Mouse (Mus musculus) kidney, postnatal 25 days (tissue): Measurements from ENCODE around the gene Olfr479.
"Not testable (repeated sequence)": the region's sequence is repeated elsewhere in the genome, so short reads cannot be mapped to it uniquely, and the experiment has no call there.

ENCODE experiments used
- DNase-seq, 2 experiments: peaks; one replicate each; pipeline ENCODE4 v3.0.0; 2021; ENCODE audit warnings: mixed read lengths in 2 of 2

Gene Olfr479

GRCm38 (mm10) chr7:108050393-108050792 lies at the start of gene Olfr479:
Gene Olfr479, plus strand, starts transcription at chr7:108050693.
- DNase-seq: no peak

- DNase-seq: not testable (repeated sequence)
Observed at GRCm38 (mm10) chr7:108014256-108014655, 36.2 kb upstream of the Olfr479 start.

- DNase-seq: no peak
Observed at GRCm38 (mm10) chr7:108033889-108034288, 16.6 kb upstream of the Olfr479 start, which contains the start of gene Olfr478. Gene Olfr478, minus strand, starts transcription at chr7:108033989.

GRCm38 (mm10) chr7:108067246-108067645 lies 16.8 kb downstream of the Olfr479 start, which contains the start of gene Olfr480:
Gene Olfr480, minus strand, starts transcription at chr7:108067346.
- no peak for DNase-seq

GRCm38 (mm10) chr7:108079555-108079954 lies 29.1 kb downstream of the Olfr479 start, which contains the start of gene Olfr481:
Gene Olfr481, plus strand, starts transcription at chr7:108079855.
- DNase-seq: no peak

GRCm38 (mm10) chr7:108097486-108097885 lies 47.0 kb downstream of the Olfr479 start, which contains the start of gene Olfr482:
Gene Olfr482, minus strand, starts transcription at chr7:108097586.
- no peak for DNase-seq

- DNase-seq: no peak
Observed at GRCm38 (mm10) chr7:108100549-108100948, 50.1 kb downstream of the Olfr479 start, which contains the start of gene Olfr483. Gene Olfr483, plus strand, starts transcription at chr7:108100849.
